Mouse (Mus musculus) frontal cortex, postnatal 36 days (tissue): ENCODE results near the gene Ptcra.
A peak's percentile ranks its signal among the peaks of the same experiment; 100 is the strongest.
"Not testable (repeated sequence)": the region's sequence is repeated elsewhere in the genome, so short reads cannot be mapped to it uniquely, and the experiment has no call there.

Experiments
- DNase-seq, 2 experiments: peaks; one replicate each; pipeline ENCODE4 v3.0.0; 2022; ENCODE audit warnings: low spot score in 2 of 2

Ptcra gene

DNA sequence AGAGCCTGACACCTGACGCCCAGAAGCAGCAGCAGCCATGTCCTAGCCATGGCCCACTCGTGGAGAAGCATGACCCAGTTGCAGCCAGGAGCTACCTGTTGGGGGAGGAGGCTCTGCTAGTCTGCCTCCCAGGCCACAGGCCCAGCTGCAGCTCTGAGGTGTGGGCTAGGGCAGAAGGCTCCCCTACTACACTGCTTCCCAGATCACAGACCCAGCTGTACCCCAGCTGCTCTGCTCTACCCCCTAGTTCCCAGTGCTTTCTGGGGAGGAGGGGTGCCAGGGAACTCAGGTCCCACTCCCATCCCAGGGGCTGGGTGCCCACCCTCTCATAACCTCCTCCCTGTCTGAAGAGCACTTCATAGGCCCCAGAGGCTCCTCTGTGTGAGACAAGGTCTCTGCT, at the start of gene Ptcra:
Ptcra (minus strand) TSS at position 169 of the 400 bp plus-strand sequence.
- DNase-seq: no peak

DNA sequence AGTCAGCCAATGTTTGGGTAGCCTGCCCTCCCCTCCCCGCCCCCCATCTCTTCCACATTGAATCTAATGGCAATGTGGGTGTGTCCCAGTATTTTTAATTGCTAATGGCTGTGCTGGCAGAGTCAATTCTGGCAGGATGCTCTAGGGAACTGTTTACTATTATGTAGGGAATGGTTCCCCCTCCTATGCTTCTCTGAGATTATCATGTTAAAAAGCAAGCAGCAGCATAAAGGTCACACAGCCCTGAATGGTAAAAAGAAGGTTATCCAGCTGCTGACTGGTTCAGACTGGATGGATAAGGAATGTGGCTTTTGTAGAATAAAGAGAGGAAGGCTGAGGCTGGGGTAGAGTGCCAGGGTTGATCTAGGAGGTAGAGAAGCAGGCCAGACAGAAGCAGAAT, 48.9 kb upstream of the Ptcra start:
- no peak for DNase-seq

DNA sequence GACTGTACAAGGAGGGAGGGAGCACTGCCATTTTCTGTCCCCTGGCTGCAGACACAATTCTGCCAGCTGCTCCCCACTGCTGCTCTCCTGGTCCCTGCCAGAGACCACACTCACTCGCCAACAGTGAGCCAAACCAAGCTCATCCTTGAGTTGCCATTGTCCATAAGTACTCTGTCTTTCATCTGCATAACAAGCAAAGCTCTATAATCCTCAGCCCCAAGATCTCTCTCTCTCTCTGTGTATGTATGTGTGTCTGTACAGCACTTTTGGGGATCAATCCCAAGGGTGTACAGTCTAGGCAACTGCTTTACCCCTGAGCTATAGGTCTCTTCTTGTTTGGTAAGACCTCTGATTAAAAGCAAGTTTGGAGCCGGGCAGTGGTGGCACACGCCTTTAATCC, 47.2 kb upstream of the Ptcra start:
- no peak for DNase-seq

DNA sequence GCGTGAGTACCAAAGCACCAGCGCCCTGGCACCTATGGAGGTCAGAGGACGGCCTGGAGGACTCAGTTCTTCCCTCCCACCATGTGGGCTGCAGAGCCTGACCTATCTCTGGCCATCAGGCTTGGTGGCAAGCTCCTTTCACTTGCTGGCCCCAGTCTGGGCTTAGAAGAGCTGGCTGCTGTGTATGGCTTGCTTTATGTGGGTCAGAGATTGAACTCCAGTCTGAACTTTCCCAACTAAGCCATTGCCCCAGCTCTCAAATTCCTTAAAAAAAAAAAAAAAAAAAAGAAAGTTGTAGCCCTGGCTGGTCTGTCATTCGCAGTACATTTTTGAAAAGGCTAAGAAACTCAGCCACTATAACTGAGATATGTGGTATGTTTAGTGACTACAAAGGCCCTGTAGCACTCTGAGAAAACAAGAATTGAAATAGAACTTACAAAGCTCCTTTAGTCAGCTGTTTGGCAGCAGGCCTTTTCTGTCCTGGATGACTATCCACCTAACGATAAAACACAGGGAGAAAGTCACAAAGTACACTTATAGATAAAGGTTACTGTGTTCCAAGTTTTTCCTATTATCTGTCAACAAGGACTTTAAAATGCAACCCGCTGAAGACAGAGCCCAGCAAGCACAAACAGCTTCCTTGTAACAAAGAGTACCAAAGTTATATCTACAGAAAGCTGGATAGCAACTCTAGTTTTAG, 45.8 kb upstream of the Ptcra start:
- DNase-seq: no peak

DNA sequence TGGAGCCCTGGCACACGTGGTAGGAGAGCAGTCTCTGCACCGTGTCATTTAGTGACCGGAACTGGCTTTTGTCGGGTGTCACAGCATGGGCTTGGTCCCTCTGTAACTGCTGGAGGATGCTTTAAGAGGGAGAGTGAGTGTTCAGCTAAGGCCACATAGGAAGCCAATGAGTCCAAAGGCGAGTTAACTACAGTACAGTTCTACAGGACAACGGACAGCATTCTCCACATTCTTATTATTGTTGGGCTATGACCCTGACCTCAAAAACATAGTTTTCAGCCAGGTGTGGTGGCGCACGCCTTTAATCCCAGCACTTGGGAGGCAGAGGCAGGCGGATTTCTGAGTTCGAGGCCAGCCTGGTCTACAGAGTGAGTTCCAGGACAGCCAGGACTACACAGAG, 44.9 kb upstream of the Ptcra start:
- DNase-seq: no peak

DNA sequence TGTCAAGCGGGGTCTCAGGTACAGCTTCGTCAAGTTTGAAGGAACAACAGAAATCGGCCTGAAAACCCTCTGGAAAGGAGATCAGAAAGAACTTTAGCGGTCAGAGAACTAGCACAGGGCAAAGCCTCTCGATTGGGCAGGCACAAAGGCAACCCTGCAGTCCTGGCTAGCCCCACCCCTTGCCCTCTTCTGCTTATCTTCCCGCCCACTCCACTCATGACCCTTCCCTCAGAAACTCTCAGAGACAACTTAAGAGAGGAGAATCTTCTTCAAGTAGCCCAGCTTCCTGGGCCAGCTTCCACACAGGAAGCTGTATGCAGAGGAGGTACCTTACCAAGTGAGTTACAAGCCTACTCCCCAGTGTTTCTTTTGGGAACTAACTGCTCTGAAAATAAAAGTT, 38.2 kb upstream of the Ptcra start:
- DNase-seq: no peak

DNA sequence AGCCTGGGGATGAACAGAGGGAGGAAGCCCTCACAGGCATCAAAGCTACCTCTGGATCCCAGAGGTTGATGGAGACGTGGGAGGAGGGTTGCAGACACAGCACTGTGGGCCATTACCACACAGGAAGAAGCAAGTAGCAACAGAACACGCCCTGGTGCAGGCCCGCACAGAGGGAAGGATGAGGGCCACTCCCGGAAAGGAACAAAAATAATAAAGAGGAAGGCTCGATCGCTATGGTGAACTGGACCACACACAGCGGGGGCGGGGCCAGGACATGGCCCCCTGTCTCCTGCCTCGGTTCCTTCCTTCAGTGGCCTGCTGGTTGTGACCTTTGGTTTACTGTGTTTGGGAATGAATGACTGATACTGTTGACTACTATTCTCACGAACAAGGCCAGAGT, 36.2 kb upstream of the Ptcra start:
- DNase-seq: no peak

DNA sequence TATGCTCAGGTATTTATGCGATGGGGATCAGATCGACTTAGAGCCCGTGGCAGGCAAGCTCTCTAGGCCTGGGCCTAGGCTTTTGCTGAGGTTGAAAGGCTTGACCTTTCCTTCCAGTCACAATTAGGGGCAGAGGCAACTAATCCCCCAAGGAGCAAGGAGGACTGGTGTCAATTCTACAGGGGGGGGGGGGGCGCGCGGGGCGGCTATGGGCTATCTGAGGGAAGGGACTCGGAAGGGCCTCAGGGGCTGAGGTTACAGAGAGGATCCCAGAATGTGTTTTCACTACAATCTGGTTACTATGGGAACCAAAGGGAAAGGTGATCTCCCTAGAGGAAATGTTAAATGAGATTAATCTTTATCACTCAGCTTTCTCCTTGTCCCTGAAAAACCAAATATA, 33.9 kb upstream of the Ptcra start:
- DNase-seq: no peak

DNA sequence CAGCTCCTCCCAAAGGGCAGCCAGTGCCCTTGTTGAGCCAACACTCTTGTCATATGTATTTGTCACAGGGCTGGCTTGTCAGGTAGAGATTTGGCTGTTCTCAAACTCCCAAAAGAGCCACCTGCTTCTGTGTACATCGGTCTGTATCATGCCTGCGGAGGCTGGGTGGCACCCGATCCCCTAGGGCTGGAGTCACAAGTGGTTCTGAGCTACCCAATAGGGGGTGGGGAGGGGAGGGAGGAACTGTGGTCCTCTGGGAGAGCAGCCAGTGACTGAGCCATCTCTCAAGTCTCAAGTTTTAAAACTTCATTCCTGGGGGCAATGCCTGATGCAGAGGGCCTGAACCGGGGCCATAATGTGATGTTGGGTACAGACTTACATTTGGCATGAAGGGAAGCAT, 33.2 kb upstream of the Ptcra start:
- DNase-seq: no peak

DNA sequence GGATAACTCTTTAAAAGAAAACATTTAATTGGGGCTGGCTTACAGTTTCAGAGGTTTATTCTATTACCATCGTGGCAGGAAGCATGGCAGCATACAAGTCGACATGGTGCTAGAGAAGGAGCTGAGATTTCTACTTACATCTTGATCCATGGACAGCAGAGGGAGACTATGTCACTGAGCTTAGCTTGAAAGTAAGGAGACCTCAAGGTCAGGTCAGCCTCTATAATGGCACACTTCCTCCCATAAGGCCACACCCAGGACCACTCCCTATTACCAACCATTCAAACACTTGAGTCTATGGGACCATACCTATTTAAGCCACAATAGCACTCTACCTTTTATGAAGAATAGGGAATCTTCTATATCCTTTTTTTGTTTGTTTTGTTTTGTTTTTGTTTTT, 29.5 kb upstream of the Ptcra start:
- no peak for DNase-seq

DNA sequence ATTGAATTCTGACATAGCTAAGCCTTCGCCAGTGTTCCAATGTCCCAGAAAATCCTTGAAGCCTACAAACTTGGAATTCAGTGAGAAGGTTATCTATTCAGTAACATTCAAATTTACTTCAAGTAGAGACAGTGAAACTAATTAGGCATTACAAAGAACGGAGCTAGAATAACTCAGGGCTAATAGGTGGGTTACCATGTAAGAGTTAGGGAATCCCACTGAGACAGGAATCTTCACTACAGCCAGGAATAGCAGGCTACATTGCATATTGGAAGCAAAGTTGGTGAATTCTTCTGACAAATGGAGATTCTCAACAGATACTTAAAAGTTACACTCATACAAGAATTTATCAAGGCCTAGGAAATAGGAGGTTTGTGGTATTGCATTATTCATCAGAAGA, 24.5 kb upstream of the Ptcra start:
- DNase-seq: not testable (repeated sequence)

DNA sequence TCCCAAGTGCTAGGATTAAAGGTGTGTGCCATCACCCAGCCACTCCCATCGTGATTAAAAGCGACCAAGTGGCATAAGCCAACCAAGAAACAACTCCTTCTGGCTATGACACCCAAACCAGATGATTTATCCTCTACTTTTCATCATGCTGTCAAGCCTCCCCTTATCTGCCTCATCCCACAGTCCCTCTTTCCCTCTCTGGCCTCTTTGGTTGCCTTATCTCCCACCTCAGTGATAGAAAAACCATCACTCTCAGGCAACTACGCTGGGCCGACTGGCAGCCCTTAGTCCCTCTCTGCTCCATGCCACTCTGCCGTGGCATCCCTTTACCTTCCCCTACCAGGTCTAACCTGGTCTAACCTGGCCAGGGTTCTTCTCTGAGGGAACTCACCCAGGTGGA, 23.4 kb upstream of the Ptcra start:
- no peak for DNase-seq

DNA sequence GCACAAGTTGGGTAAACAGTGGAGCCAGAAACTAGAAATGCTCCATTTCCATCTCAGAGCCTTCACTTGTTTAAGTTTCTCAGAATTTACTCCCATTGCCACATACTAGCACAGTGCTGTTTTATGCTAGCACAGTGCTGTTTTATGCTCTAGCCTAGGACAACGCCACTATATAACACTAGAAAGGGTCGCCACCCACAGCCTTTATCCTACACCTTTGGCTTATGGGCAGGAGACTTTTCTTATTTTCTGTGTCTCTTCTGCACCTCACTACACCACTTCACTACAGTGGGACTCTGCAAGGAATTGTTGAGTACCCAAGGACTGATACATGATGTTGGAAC, 19.7 kb upstream of the Ptcra start:
- no peak for DNase-seq

DNA sequence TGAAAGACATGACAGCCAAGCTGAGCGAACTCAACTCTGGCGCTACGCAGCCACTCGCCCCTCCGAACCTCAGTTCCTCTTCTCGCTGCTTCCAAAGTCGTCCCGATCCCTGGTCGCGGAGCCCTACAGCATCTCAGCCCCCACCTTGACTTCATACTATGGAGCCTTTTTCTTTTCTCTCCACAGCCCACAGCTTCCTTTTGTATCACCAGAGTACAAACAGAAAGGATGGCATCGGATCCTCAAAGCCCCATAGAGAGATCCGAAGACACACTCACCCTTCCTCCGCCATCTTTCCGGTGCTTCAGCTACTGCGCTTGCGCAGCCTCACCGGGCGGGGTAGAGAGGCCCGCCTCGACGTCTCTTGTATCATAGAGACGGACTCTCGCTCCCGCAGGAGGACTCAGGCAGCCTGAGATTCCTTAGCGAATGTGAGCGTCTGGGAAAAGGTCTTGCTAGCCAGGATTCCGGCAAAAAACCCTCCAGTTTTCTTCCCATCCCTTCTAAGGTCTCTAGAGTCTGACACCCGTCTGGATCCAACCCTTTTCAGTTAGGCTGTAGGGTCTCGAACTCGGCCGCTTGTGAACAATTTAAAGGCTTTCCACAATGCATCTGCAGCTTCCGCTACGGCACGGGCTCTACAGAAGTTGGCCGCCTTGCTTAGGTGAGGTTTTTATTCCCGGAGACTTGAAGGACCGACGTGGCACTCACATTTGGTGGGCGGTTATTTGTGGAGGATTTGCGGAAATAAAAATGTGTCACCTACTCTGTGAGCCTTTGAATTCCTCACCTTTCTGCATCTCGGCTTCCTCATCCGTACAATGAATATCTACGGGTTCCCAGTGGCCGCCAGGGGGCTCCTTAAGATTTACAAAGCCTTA, 19.1 kb upstream of the Ptcra start, which contains the start of gene Rpl7l1:
Rpl7l1 (minus strand) TSS at position 332 of the 881 bp plus-strand sequence.
- DNase-seq: peak; percentile 89 to 92

DNA sequence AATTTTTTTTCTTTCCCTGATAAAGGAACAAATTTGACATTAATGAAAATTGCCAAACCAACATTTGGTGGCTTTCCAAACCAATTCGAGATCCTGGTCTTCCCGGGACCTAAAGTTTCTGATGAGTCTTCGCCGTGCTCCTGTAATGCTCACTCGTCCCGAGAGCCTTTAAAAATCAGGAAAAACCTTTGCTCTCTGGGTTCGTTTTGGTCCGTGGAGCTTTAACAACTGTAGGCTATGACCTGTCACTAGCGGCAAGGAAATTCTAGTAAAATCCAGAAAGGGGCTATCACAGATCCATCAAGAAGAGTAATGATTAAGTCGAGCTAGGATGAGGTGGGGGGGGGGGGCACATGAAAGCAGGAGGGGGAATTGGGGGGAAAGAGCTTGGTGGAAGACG, 18.4 kb upstream of the Ptcra start:
- no peak for DNase-seq

DNA sequence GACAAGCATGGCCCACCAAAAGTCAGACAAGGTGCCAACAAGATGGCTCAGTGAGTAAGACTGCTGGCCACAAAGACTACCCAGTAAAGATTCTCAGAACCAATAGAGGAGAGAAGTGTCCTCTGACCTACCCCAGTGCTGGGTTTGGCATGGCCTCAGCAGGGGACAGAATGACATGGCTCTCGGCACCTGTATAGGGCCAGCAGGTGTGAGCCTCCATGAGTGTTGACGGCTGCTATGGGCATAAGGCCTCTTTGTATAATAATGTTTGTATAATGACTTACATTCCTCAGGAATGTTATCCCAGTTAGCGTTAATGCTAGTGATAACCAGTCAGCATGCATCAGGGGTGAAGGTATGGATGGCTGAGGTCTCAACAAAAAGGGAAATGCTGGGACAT, 12.6 kb upstream of the Ptcra start:
- no peak for DNase-seq

DNA sequence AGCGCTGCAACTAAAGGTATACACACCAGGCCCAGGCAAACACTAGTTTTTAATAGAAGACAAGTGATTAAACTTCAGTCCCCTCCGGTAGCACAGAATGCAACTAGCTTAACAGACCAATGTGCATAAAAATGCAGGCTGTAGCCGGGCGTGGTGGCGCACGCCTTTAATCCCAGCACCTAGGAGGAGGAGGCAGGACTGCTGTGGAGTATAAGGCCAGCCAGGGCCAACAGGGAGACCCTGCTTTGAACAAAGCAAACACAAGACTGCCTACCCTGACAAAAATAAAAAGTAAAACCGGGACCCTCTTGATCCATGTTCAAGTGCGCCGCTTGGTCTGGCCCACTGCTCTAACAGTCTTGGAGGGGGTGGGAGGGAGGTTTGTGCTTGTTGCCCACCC, 11.6 kb upstream of the Ptcra start:
- DNase-seq: no peak

DNA sequence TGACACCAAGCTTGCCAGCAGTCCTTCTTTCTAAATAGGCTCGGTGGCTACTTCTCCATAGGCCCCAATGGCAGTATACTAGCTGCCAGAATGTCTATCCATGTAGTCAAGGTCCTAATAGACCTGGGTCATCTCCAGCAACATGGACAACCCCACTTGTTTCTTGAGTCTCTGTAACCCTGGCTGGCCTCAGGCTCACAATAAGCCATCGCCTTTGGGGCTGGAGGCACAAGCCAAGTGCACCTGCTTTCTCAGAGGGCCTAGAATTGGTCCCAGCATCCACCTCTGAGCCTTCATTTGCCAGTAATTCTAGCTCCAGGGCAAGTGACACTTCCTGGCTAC, 10.6 kb upstream of the Ptcra start:
- no peak for DNase-seq

DNA sequence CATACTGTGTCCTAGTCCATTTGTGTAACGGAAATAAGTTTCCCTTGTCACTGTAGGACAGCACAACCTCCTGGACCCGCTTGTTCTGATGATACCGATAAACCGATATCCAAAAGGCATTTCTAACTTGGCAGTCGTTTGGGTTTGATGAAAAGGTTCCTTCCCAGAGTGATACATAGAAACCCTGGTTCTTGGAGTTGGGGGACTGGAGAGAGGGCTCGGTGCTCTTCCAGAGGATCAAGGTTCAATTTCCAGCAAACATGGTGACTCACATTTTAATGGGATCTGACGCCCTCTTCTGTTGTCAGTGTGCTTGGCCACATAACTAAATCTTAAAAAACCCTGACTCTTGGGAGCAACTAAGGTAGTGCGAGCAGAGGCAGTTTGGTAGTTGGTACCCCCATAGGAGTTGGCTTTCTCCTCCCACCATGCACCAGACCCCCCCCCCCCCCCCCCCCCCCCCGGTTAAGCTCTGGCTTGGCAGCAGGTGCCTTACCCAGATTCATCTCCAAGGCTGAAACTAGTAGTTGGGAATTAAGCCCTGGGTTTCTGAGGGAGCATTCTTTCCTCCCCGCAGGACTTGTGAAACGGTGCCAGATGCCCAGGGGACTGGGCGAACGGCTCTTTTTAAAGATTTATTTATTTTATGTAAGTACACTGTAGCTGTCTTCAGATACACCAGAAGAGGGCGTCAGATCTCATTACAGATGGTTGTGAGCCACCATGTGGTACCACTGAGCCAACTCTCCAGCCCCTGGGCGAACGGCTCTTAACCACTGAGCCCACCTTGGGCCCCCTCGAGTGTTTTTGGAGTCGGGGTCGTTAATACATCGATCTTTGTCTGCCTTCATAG, 10.0 kb upstream of the Ptcra start:
- no peak for DNase-seq

DNA sequence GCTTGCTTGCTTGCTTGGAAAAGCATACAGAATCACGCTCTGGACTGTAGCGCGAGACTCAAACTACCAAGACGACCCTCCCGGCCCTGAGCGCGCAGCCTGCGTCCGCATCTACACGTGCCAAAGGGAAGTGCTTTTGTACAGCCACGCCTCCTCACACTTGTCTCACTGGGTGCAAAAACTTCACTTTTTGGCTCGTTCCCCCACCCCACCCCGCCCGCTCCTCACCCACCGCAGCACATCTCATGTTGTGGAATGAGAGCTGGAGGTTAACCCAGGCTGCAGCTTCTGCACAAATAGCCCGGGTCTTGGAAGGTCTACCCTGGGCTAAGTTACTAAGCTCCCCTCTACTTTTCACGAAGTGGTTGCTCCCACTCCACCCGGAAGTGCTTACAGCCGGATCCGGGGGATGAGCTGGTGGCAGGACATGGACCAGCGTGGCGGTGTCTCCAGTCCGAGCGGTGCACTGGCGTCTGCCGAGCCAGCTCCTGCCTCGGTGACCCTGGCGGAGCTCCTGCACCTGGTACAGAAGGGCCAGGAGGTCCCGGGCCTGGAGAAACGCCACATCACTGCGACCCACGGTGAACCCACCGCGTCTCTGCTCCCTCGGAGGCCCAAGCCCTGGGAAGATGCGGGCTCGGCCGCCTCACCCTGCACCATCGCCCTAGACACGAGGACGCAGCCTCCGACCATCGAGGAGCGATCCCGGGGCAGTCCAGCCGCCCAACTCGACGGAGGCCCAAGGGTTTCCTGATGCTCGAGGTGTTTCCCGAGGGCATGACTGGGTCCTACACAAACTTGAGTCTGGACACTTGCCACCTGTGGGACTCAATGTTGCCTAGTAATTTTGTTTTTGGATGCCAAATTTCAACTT, 9.1 kb upstream of the Ptcra start, which contains the start of gene 2310039H08Rik:
2310039H08Rik (plus strand) TSS at position 232 of the 874 bp plus-strand sequence.
- DNase-seq: peak; percentile 84 to 87

DNA sequence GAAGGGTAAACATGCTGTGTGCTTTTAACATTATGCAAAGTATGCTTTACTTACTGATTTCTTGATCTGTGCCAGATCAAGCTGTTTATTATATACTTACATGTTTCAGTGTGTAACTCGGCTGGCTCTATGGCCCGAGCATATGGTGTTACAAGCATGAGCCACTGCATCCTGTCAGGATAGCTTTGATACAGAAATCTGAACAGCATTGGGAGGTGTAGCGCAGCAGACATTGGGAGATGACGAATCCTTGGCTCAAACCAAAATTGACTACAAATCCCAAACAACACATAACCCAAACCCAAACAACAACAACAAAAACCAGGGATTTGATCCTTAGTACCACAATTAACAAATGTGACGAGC, 8.5 kb upstream of the Ptcra start:
- no peak for DNase-seq

DNA sequence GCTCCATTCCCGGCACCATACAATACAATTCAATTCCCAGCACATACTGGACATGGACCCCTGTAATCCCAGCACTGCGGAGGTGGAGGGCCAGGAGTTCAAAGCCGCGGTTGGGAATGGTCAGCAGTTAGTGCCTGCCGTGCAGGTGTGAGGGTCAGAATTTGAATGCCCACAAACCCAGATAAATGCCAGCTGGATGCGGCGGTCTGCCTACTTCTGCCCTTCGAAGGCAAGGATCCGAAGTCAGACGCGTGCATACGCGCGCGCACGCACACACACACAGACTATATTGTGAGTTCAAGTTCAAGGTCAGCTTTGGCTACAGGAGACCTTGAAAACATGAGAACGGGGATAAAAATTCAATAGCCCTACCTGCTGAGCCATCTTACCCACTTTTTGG, 8.1 kb upstream of the Ptcra start:
- DNase-seq: no peak
